ENCODE assay signal across 8 mouse cellular contexts in the genomic region with DNA sequence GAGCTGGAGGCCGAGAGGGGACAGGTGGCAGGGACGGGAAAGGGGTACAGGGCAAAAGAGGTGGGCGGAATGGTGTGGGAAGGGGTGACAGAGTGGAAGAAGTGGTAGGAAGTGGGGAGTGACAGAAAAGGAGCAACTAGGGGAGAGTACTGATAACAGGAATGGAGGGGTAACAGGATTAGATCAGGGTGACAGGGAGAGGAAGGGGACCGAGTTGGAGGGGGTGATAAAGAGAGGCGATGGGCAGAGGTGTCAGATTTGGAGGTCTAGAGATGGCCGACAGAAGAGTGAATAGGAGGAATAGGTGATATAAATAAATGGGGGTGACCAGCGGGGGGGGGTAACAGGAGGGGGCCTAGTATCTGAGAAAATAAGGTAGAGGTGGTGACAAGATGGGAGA. TPM values are rescaled to one million over a fixed set of nuclear protein-coding genes. Genes with fewer than 3 reads are reported as not detected.
DNase-seq lines count a peak whose midpoint lies in the region; ATAC-seq and TF ChIP-seq lines count a peak whose summit lies in the region.

No protein-coding gene starts in this region.

- peaks cover 28% of the 10 kb centered on the region for H3K36me3 ChIP-seq in kidney, embryonic 14.5 days (ENCODE audit: control insufficient read depth, insufficient read depth, low read length)
- peaks cover 30% of the 10 kb centered on the region for H3K36me3 ChIP-seq in hindbrain, embryonic 12.5 days
- H3K36me3 ChIP-seq in midbrain, embryonic 12.5 days: peaks cover 20% of the 10 kb centered on the region

- no peak for ATAC-seq in kidney, embryonic 14.5 days (ENCODE audit: low FRiP score, low TSS enrichment)
- ATAC-seq in hindbrain, embryonic 12.5 days (ENCODE audit: low FRiP score): peak; percentile 0; the same call in 1 of the 2 replicates
- ATAC-seq in midbrain, embryonic 12.5 days (ENCODE audit: low FRiP score, low read depth): peak; percentile 0; the same call in 1 of the 2 replicates

- H3K4me2 ChIP-seq in kidney, embryonic 14.5 days (replicated peaks; ENCODE audit: low read depth, low read length): peak overlapping the region; percentile 77
- H3K4me2 ChIP-seq in hindbrain, embryonic 12.5 days (replicated peaks): peak overlapping the region; percentile 79
- H3K4me2 ChIP-seq in midbrain, embryonic 12.5 days (replicated peaks): peak overlapping the region; percentile 81

- H3K4me1 ChIP-seq in kidney, embryonic 14.5 days (ENCODE audit: control insufficient read depth, insufficient read depth, low read length): peaks cover 25% of the 10 kb centered on the region
- peaks cover 10% of the 10 kb centered on the region for H3K4me1 ChIP-seq in bone marrow, adult 2 months (ENCODE audit: control insufficient read depth, insufficient read depth, low read length)
- H3K4me1 ChIP-seq in hindbrain, embryonic 12.5 days: peaks cover 25% of the 10 kb centered on the region
- H3K4me1 ChIP-seq in midbrain, embryonic 12.5 days: peaks cover 21% of the 10 kb centered on the region

- H3K9ac ChIP-seq in kidney, embryonic 14.5 days (ENCODE audit: low read depth, low read length): peak overlapping the region; percentile 80
- peak overlapping the region; percentile 62 for H3K9ac ChIP-seq in hindbrain, embryonic 12.5 days
- peak overlapping the region; percentile 87 for H3K9ac ChIP-seq in midbrain, embryonic 12.5 days (replicated peaks)

- H3K9me3 ChIP-seq in kidney, embryonic 14.5 days (ENCODE audit: control insufficient read depth, low read length): no peaks in the 10 kb centered on the region
- H3K9me3 ChIP-seq in hindbrain, embryonic 12.5 days (replicated peaks): no peaks in the 10 kb centered on the region
- H3K9me3 ChIP-seq in midbrain, embryonic 12.5 days: no peaks in the 10 kb centered on the region

- DNase-seq in kidney, postnatal 4 days: no peak
- no peak for DNase-seq in urinary bladder, postnatal 4 days (ENCODE audit: low spot score in 2 of 2)
- no peak for DNase-seq in frontal cortex, postnatal 36 days (ENCODE audit: low spot score in 2 of 2)
- DNase-seq in right cerebral cortex, adult 18-20 months: no peak

- H3K4me3 ChIP-seq in kidney, embryonic 14.5 days (ENCODE audit: low read length): peak overlapping the region; percentile 82
- H3K4me3 ChIP-seq in bone marrow, adult 2 months (replicated peaks; ENCODE audit: control insufficient read depth, low read depth, low read length): peak overlapping the region; percentile 82
- H3K4me3 ChIP-seq in hindbrain, embryonic 12.5 days: peak overlapping the region; percentile 65
- peak overlapping the region; percentile 87 for H3K4me3 ChIP-seq in midbrain, embryonic 12.5 days

- H3K27me3 ChIP-seq in kidney, embryonic 14.5 days (ENCODE audit: control insufficient read depth, insufficient read depth, low read length): no peaks in the 10 kb centered on the region
- H3K27me3 ChIP-seq in hindbrain, embryonic 12.5 days: peaks cover 7% of the 10 kb centered on the region; the same call in 1 of the 2 replicates
- peaks cover 12% of the 10 kb centered on the region for H3K27me3 ChIP-seq in midbrain, embryonic 12.5 days

- TF ChIP-seq POLR2A in bone marrow, adult 2 months (IDR thresholded peaks at IDR 0.05; ENCODE audit: borderline replicate concordance, control insufficient read depth, low read depth, low read length): no peak

- TF ChIP-seq CTCF in bone marrow, adult 2 months (IDR thresholded peaks at IDR 0.05; ENCODE audit: control insufficient read depth, insufficient read depth, low read length): no peak

- WGBS in kidney, embryonic 14.5 days: 4% methylated on average over 7 of the region's 7 CpGs
- 1% methylated on average over 7 of the region's 7 CpGs for WGBS in bone marrow, adult 2 months
- 7% methylated on average over 7 of the region's 7 CpGs for WGBS in hindbrain, embryonic 12.5 days
- WGBS in midbrain, embryonic 12.5 days: 6% methylated on average over 7 of the region's 7 CpGs

- H3K27ac ChIP-seq in kidney, embryonic 14.5 days (ENCODE audit: low read depth, low read length): peak overlapping the region; percentile 71; the same call in 1 of the 2 replicates
- H3K27ac ChIP-seq in bone marrow, adult 2 months (ENCODE audit: control insufficient read depth, insufficient read depth, low read depth, low read length, poor library complexity): peak overlapping the region; percentile 66
- peak overlapping the region; percentile 79 for H3K27ac ChIP-seq in hindbrain, embryonic 12.5 days
- H3K27ac ChIP-seq in midbrain, embryonic 12.5 days (replicated peaks): peak overlapping the region; percentile 84

RNA-seq across cellular contexts. Expression of a gene that starts 1.1 kb away (rescaled TPM):
- 36.0 and 47.2 TPM in 2 replicates for polyA plus RNA-seq in kidney, embryonic 14.5 days (2014; fragmentation: Nextera tagmentation; extraction: Ambion mirVana)
- polyA plus RNA-seq in bone marrow, adult 2 months (2011; ENCODE audit: insufficient read depth, insufficient read length, low replicate concordance, missing spikeins): 174 and 292 TPM in 2 replicates
- 41.1 and 42.4 TPM in 2 replicates for polyA plus RNA-seq in hindbrain, embryonic 12.5 days (2016; fragmentation: Nextera tagmentation; extraction: Ambion mirVana)
- polyA plus RNA-seq in midbrain, embryonic 12.5 days (2016; fragmentation: Nextera tagmentation; extraction: Ambion mirVana): 39.4 and 40.8 TPM in 2 replicates

RNA-seq across cellular contexts. Expression of a gene that starts 18.0 kb away (rescaled TPM):
- 22.4 and 28.8 TPM in 2 replicates for polyA plus RNA-seq in kidney, embryonic 14.5 days (2014; fragmentation: Nextera tagmentation; extraction: Ambion mirVana)
- 6.8 and 14.6 TPM in 2 replicates for polyA plus RNA-seq in bone marrow, adult 2 months (2011; ENCODE audit: insufficient read depth, insufficient read length, low replicate concordance, missing spikeins)
- polyA plus RNA-seq in hindbrain, embryonic 12.5 days (2016; fragmentation: Nextera tagmentation; extraction: Ambion mirVana): 10.4 and 13.6 TPM in 2 replicates
- 8.8 and 10.0 TPM in 2 replicates for polyA plus RNA-seq in midbrain, embryonic 12.5 days (2016; fragmentation: Nextera tagmentation; extraction: Ambion mirVana)

RNA-seq across cellular contexts. Expression of a gene that starts 29.2 kb away (rescaled TPM):
- polyA plus RNA-seq in kidney, embryonic 14.5 days (2014; fragmentation: Nextera tagmentation; extraction: Ambion mirVana): 199 and 245 TPM in 2 replicates
- 31.5 and 46.4 TPM in 2 replicates for polyA plus RNA-seq in bone marrow, adult 2 months (2011; ENCODE audit: insufficient read depth, insufficient read length, low replicate concordance, missing spikeins)
- 391 and 405 TPM in 2 replicates for polyA plus RNA-seq in hindbrain, embryonic 12.5 days (2016; fragmentation: Nextera tagmentation; extraction: Ambion mirVana)
- 399 and 410 TPM in 2 replicates for polyA plus RNA-seq in midbrain, embryonic 12.5 days (2016; fragmentation: Nextera tagmentation; extraction: Ambion mirVana)

RNA-seq across cellular contexts. Expression of a gene that starts 30.9 kb away (rescaled TPM):
- 15.7 and 18.5 TPM in 2 replicates for polyA plus RNA-seq in kidney, embryonic 14.5 days (2014; fragmentation: Nextera tagmentation; extraction: Ambion mirVana)
- 53.6 and 56.8 TPM in 2 replicates for polyA plus RNA-seq in bone marrow, adult 2 months (2011; ENCODE audit: insufficient read depth, insufficient read length, low replicate concordance, missing spikeins)
- polyA plus RNA-seq in hindbrain, embryonic 12.5 days (2016; fragmentation: Nextera tagmentation; extraction: Ambion mirVana): 17.2 and 19.6 TPM in 2 replicates
- 17.9 and 19.0 TPM in 2 replicates for polyA plus RNA-seq in midbrain, embryonic 12.5 days (2016; fragmentation: Nextera tagmentation; extraction: Ambion mirVana)

RNA-seq across cellular contexts. Expression of a gene that starts 32.6 kb away (rescaled TPM):
- polyA plus RNA-seq in kidney, embryonic 14.5 days (2014; fragmentation: Nextera tagmentation; extraction: Ambion mirVana): 0.67 and 0.69 TPM in 2 replicates
- not detected in 2 replicates for polyA plus RNA-seq in bone marrow, adult 2 months (2011; ENCODE audit: insufficient read depth, insufficient read length, low replicate concordance, missing spikeins)
- polyA plus RNA-seq in hindbrain, embryonic 12.5 days (2016; fragmentation: Nextera tagmentation; extraction: Ambion mirVana): 0.87 and 1.1 TPM in 2 replicates
- polyA plus RNA-seq in midbrain, embryonic 12.5 days (2016; fragmentation: Nextera tagmentation; extraction: Ambion mirVana): 1.3 and 1.7 TPM in 2 replicates
